Mouse (Mus musculus) erythroid progenitor cell, adult 5-6 weeks (primary cell): ENCODE measurements around the gene Aqp5. TPM values are rescaled to one million over a fixed set of nuclear protein-coding genes. Genes with fewer than 3 reads are reported as not detected.

Experiments
- ATAC-seq: replicated peaks from 2 replicates; pipeline ENCODE4 v1.8.0; 2016; ENCODE audit warnings: moderate number of reproducible peaks, mild to moderate bottlenecking, moderate TSS enrichment, inconsistent platforms; ENCODE audit not compliant: poor library complexity, low FRiP score, severe bottlenecking
- total RNA-seq, 2 experiments: library from RNA; stranded (forward) in 1 of 2; stranded (reverse) in 1 of 2; fragments of 150-400 nt in 1 of 2; fragments of 186-747, 209-891 nt in 1 of 2; gene quantifications; 2 replicates each; pipeline versions ENCODE4 v1.2.3 to v1.2.4; 2015 to 2017; ENCODE audit warnings: low replicate concordance in 2 of 2

Gene Aqp5
- not detected in 2 replicates for total RNA-seq (2015; ENCODE audit: low replicate concordance)
- not detected in 2 replicates for total RNA-seq (2017; ENCODE audit: low replicate concordance)

GRCm38 (mm10) chr15:99590429-99591084 is at the start of gene Aqp5:
Aqp5 (plus strand) TSS chr15:99590782.
- no peak for ATAC-seq

- ATAC-seq: no peak
Observed at GRCm38 (mm10) chr15:99544047-99544446, 46.5 kb upstream of the Aqp5 start.

GRCm38 (mm10) chr15:99546596-99546995 is 44.0 kb upstream of the Aqp5 start:
- no peak for ATAC-seq

- no peak for ATAC-seq
Observed at GRCm38 (mm10) chr15:99547732-99548131, 42.9 kb upstream of the Aqp5 start.

GRCm38 (mm10) chr15:99549901-99550300 is 40.7 kb upstream of the Aqp5 start:
- no peak for ATAC-seq

GRCm38 (mm10) chr15:99553767-99554166 is 36.8 kb upstream of the Aqp5 start:
- no peak for ATAC-seq

GRCm38 (mm10) chr15:99558947-99559346 is 31.6 kb upstream of the Aqp5 start:
- no peak for ATAC-seq

- ATAC-seq: no peak
Observed at GRCm38 (mm10) chr15:99560246-99560645, 30.3 kb upstream of the Aqp5 start.

GRCm38 (mm10) chr15:99567371-99567770 is 23.2 kb upstream of the Aqp5 start:
- ATAC-seq: no peak

GRCm38 (mm10) chr15:99568682-99569081 is 21.9 kb upstream of the Aqp5 start:
- ATAC-seq: no peak

- no peak for ATAC-seq
Observed at GRCm38 (mm10) chr15:99569123-99569522, 21.5 kb upstream of the Aqp5 start.

GRCm38 (mm10) chr15:99578802-99579485 is 11.6 kb upstream of the Aqp5 start, which contains the start of gene Aqp2:
Aqp2 (plus strand) TSS chr15:99579055.
- ATAC-seq: no peak

GRCm38 (mm10) chr15:99583463-99584344 is 6.9 kb upstream of the Aqp5 start:
- ATAC-seq: no peak

- no peak for ATAC-seq
Observed at GRCm38 (mm10) chr15:99584407-99585202, 6.0 kb upstream of the Aqp5 start.

GRCm38 (mm10) chr15:99585741-99586140 is 4.8 kb upstream of the Aqp5 start:
- no peak for ATAC-seq

- ATAC-seq: no peak
Observed at GRCm38 (mm10) chr15:99586525-99586924, 4.1 kb upstream of the Aqp5 start.

GRCm38 (mm10) chr15:99589237-99589636 is 1.3 kb upstream of the Aqp5 start:
- no peak for ATAC-seq

GRCm38 (mm10) chr15:99589704-99590103 is 878 bp upstream of the Aqp5 start:
- no peak for ATAC-seq

GRCm38 (mm10) chr15:99592177-99592576 is 1.6 kb downstream of the Aqp5 start:
- no peak for ATAC-seq

GRCm38 (mm10) chr15:99592877-99593276 is 2.3 kb downstream of the Aqp5 start:
- ATAC-seq: no peak
